Mouse (Mus musculus) right cerebral cortex, postnatal 36 days (tissue): ENCODE measurements around the gene Olfr381.
"Not testable (repeated sequence)": the region's sequence is repeated elsewhere in the genome, so short reads cannot be mapped to it uniquely, and the experiment has no call there.

ENCODE experiments used
- DNase-seq, 2 experiments: peaks; one replicate each; pipeline ENCODE4 v3.0.0; 2022; ENCODE audit warnings: low spot score in 2 of 2, mixed read lengths in 1 of 2

The Olfr381 gene

GRCm38 (mm10) chr11:73491503-73491902 lies at the start of gene Olfr381:
TSS of gene Olfr381 (minus strand) at chr11:73491603.
- no peak for DNase-seq

DNA sequence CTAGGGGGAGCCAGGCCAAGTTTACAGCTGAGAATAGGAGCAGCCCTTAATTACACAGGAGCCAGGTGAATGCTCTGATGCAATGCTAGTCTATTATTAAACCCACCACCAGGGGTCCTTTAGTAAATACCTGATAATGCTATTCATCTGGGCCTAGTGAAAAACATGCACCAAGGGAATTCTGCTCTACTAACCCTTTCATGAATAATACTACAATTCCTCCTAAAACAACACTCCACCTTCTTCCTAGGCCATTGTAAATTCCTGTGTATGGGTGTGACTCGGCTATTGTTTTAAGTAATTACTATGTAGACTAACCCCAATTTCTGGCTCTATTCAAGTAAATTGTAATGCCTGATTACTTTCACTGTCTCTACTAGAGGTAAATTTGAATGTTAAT lies 37.6 kb upstream of the Olfr381 start:
- not testable (repeated sequence) for DNase-seq

DNA sequence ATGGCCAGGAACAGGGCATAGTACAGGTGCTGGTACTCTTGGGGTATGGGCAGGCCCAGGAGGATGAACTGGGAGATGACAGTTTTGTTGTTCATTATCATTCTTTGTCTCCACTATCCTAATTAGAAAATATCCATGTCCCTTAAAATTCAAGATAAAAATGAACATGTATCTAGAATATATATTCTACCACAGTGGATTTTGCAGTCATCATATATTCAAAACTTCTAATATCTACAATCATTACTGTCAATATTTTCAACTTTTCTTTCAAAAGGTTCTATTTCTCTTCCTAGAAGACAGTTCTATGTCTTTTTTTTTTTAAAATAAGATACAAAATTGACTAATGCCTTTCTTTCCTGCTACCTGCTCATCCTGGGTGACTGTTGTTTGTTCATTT lies 25.7 kb upstream of the Olfr381 start, which contains the start of gene Olfr382:
TSS of gene Olfr382 (minus strand) at position 101 of the 400 bp plus-strand sequence.
- DNase-seq: no peak

DNA sequence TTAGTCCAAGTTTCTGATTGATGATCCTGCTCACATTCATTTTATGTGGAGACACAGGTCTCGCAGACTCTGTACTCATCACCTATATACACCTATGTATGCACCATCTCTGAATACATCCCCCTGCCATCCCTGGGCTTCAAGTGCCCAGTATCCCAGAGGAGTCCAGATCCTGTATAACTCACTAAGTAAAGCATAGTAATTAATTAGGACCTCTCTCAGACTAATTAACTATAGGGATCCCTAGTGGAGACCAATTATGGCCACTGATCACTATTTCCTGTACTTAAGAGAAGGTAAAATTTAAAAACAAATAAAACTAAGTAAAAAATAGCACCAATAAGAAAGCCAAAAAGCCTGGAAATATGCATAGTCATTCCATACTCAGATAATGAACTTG lies 34.0 kb downstream of the Olfr381 start, which contains the start of gene Olfr380:
TSS of gene Olfr380 (minus strand) at position 101 of the 400 bp plus-strand sequence.
- no peak for DNase-seq
